Mouse (Mus musculus) spleen, postnatal 14 days (tissue): Measurements from ENCODE around the gene B3gnt8.

Experiments used
- DNase-seq, 2 experiments: peaks; one replicate each; pipeline ENCODE4 v3.0.0; 2021 to 2022; ENCODE audit warnings: low spot score in 2 of 2

Gene B3gnt8

DNA sequence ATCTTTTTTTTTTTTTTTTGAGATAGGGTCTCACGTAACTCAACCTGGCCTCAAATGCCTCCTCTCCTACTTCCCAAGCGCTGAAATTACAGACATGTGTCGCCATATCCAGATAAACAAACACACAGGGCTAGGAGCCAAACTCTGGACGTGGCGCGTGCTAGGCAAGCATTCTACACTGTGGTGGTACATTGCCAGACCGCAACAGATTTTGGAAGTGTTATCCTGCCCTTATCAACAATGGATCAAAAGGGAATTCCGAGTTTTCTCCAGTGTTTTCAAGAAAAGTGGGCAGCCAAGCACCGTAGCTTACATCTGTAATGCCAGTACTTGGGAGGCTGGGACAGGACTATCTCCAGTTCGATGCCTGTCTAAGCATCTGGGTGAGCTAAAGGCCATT lies 31.3 kb downstream of the B3gnt8 start:
- DNase-seq = no peak

DNA sequence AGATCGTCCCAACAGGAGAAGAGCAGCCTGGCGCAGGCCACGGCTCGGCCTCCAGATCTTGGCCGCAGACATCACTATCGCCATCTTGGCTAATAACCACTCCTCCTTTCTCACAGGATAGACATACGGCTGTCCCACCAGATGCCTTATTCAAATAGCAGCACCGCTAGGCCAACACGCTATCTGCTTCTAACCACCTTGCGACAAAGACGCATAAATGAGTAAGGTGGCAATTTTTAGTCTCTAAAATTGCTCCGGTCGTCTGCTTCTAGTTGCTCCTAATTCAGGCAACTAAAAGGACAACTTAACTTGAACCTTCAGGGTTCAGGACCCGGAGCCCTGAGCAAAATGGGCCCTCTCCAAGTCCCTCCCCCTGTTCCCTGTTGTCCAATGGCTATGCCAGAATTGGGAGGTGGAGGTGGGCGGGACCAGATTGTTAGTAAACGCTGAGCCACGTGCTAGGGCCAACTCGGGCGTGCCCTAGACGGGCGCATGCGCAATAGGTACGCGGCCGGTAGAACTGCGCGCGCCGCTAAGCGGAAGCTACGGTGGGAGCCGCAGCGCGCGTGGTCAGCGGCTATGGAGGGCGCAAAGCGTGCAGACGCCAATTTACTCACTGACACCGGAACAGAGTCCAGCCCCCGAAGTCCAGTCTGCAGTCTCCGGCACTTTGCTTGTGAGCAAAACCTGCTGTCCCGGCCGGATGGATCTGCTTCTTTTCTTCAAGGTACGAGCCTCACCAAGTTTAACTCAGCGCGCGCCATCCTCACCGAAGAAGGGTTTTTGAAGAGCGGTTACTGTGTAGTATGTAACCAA lies 32.4 kb downstream of the B3gnt8 start, which contains the start of the genes Bckdha and Exosc5:
Bckdha (minus strand) TSS at position 325 of the 816 bp plus-strand sequence.
Exosc5 (plus strand) TSS at position 508 of the 816 bp plus-strand sequence.
- DNase-seq = peak; percentile 97 to 98

DNA sequence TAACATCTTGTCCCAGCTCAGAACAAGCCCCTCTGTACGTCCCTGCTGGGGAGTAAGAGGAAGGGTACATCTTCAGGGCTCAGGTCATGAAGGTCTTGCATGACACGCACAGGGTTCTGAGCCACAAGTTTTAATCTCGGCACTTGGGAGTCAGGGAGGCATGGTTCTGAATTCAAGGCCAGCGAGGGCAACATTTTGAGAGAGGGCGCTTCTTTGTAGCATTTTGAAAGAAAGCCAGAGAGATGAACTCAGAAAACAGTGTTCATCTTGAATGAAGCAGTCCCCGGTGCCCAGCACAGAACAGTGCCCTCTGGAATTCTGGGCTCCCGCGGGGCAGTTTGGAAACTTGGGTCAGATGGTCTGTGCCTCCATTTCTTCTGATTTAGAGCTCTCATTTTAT lies 39.9 kb downstream of the B3gnt8 start:
- no peak for DNase-seq

DNA sequence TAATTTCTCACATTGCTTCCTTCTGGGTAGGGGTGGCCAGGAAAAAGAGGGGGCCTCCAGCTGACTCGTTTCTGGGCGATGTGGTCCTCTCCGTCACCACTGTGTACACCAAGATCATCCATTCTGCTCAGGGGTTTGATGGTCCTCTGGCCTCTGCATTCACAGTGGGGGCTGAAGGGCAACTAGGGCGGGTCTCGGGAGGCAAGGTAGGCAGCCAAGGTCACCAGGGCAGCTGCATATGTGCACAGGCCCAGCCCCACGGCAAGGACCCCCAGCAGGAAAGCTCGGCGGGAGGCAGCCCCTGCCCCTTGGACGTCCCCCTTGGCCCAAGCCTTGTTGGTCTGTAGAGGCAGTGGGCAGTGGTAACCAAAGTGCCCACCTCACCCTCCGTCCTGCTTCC lies 42.7 kb downstream of the B3gnt8 start:
- DNase-seq = no peak

DNA sequence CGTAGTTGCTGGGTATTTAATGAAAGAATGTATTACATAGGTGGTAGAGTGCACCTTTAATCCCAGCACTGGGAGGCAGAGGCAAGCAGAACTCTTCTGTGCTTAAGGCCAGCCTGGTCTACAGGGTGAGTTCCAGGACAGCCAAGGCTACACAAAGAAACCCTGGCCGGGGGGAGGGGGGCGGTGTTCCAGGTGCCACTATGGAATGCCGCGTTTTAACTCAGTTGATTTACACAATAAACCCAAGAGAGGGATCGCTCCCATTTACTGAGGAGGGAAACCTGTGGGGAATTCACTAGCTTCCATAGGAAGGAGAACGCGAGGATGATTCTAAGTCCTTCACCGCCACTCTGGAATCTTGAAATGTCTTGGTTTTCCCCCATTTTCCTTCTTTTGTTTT lies 43.2 kb downstream of the B3gnt8 start:
- no peak for DNase-seq

DNA sequence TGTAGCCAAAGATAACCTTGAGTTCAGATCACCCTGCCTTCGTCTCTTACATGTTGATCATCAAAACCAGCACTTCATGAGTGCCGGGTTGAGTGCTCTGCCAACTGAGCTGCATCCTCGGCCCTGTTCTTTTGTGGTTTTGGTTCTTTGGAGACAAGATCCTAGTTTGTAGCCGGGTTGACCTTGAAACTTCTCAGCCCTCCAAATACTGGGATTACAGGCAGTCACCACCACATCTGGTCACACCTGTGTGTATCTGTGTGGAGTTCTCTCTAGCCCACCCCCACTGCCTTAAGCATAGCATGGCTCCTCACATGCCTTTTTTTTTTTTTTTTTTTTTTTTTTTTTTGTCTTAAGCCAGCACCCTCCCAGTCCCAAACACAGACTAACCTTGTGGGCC lies 43.6 kb downstream of the B3gnt8 start:
- no peak for DNase-seq

DNA sequence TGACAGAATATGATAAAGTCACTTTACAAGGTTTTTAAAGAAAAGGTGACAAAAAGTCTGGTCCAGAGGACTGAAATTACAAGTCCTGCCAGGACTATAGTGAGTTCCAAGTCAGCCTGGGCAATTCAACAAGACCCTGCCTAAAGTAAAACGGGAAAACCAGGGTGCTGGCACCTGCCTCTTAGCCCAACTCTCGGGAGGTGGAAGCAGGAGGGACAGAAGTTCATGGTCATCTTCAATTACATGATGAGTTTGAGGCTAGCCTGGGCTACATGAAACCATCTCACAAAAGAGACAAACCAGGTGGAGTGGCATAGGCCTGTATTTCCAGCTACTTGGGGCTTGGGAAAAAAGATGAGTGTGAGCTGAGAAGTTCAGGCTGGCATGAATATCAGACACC lies 45.2 kb downstream of the B3gnt8 start:
- no peak for DNase-seq

DNA sequence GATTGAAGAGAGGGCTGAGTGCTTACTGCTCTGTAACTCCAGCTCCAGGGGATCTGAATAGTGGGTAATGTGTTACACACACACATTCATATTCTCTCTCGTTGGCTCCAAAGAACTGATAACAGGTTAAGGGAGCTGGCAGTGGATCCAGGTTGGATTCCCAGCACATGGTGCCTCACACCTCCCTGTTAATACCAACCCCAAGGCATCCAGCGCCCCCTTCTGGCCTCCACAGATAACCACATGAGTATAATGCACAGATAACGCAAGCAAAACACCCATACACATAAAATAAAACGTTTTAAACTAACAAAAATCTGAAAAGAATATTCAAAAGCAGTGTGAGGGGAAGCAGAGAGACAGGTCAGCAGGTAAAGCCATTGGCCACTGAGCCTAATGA lies 46.0 kb downstream of the B3gnt8 start:
- no peak for DNase-seq

DNA sequence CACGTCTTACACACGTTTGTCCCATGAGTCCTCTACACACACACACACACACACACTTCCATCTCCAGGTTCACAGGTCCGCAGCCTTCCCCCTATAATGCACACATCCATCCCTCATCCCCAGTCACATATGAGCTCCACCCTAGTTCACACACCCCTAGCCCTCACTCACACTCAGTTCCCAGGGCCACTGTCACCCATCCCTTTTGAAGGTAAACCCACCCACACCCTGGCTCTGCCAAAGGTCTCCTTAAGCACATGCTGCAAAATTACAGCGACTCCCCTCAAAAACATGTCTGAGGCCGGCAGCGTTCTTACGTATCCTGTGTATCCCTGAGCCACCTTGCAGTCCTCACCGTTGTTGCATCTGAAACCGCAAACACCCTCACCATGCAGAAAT lies 47.8 kb downstream of the B3gnt8 start:
- no peak for DNase-seq

DNA sequence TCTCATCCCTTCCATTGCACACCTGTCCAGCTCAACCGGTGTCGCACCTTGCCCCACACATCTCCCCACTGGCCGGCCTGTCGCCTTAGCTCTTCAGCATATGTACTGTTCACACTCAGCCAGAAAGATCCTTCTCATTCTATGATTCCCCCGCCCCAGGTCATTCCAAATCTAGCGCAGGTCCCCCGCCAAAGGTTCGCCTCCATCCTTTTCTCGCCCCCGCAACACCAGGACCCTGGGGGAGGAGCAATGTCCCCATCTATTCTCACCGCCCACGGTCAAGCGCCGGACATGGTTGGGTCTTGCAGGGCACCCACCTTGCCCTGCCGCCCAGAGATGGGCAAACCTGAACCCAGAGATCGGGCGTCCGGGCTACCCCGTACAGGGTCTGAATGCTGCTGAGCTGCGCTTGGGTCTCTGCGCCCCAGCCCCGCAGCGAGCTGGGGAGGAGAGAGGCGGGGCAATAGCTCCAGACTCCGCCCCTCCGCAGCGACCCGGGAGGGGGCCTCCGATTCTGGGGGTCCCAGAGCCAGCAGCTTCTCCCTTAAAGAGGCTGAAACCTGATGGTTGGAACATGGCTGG lies 48.4 kb downstream of the B3gnt8 start, which contains the start of gene Tmem91:
Tmem91 (minus strand) TSS at position 448 of the 582 bp plus-strand sequence.
- DNase-seq = no peak

DNA sequence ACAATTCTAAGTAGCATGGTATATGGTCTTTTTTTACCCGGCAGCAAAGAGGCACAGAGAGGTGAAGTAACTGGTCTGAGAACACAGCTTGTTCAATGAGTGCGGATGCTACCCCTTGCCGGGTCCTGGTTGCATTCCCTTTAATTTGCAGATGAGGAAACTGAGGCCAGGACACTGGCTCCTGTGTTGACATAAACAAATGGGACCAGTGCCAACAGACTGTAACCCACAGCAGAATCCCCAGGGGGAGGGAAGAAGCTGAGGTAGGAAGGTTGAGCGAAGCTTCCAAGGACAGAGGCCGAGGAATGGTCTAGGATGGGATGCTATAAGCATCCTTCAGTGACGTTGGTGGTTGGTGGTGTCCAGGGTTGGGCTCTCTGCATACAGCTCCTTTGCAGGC lies 49.0 kb downstream of the B3gnt8 start:
- no peak for DNase-seq

DNA sequence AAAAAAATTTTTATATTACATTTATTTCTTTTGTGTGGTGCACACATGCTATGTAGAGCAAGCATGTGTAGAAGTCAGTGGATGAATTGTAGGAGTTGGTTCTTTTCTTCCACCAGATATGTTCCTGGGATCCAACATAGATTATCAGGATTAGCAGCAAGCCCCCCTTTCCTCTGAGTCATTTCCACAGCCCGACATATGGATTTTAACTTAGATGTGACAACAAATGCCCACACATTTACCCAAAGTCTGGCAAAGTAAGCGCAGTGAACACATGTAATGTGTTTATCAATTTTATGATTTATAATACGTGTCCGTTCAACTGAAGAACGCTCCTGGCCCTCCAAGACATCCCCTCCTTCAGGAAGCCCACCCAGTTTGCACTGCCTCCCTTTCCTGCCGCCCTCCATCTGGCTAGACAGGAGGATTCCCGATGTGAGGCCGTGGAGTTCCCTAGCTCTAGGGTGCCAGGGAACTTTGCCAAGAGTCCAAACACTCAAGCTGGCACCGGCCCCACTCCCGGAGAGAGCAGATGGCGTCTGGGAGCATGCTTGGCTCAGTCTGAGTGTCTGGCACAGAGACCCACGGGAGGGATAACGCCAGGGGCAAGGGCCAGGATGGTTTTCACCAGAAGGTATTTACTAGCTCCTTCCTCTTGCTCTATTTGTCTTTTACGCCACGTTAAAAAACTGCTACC lies 49.8 kb downstream of the B3gnt8 start:
- no peak for DNase-seq

DNA sequence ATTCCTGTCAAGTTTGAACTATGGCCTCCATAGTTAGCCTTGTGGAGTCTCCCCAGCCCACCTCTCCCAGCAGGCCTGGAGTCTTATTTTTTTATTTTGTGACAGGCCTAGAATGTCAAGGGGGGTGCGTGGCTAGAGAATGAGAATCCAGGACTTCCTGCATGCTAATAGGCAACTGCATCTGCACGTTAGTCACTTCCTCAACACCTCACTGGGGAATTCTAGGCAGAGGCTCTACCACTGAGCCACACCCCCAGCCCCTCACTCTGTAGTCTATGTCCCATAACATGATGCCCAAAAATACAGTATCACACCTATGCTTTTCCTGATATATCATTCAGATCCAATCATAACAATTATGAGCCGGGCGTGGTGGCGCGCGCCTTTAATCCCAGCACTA lies 50.6 kb downstream of the B3gnt8 start:
- no peak for DNase-seq

DNA sequence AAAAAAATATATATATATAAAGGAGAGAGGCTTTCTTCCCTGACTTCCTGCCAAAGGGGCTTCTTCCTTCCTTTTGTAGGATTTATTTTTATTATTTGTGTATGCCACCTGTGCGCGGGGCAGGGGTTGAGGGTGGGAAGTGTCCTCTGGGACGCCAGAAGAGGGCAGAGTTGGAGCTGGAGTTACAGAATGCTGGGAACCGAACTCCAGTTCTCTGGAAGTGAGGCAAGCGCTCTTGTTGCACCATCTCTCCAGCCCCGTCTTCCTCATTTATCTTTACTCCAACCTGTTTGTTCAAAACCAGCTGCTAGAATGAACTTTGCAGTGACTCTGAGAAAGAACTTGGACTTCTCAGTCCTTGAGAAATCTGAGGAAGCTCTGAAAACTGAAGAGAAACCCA lies 53.5 kb downstream of the B3gnt8 start:
- DNase-seq = no peak

DNA sequence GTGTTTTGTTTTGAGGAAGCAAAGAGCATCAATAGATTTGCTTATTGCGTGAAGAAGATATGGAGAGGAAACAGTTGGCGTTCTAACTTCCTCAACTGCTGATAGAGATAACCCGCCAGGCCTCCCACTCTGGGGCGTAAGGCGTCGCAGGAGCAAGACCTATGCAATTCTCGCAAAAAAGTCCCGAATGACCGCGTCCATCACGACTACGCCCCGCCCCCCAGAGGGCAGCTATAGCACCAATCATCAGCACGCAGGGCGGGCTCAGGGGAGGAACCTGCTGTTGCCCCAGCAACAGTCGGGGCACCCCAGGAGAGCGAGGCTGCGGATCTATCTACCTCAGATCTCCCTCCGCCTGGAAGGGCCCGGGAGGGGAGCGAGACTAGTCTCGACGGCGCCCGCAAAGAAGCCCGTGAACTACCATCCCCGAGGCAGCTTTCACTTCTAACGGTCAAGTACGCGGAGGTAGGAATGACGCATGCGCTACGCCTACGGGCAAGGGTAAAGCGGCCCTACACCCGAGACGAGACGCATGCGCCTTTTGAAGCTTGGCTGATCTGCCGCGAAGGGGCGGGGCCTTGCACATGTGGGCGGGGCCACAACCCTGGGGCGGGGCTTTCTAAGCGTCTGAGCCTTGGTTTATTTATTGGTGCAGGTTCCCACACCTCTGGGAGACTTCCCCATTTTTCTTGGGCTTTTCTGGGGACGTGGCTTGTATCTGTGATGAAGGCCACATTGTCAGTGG lies 54.2 kb downstream of the B3gnt8 start, which contains the start of gene B9d2:
B9d2 (plus strand) TSS at position 267 of the 745 bp plus-strand sequence.
- DNase-seq = peak; percentile 98

DNA sequence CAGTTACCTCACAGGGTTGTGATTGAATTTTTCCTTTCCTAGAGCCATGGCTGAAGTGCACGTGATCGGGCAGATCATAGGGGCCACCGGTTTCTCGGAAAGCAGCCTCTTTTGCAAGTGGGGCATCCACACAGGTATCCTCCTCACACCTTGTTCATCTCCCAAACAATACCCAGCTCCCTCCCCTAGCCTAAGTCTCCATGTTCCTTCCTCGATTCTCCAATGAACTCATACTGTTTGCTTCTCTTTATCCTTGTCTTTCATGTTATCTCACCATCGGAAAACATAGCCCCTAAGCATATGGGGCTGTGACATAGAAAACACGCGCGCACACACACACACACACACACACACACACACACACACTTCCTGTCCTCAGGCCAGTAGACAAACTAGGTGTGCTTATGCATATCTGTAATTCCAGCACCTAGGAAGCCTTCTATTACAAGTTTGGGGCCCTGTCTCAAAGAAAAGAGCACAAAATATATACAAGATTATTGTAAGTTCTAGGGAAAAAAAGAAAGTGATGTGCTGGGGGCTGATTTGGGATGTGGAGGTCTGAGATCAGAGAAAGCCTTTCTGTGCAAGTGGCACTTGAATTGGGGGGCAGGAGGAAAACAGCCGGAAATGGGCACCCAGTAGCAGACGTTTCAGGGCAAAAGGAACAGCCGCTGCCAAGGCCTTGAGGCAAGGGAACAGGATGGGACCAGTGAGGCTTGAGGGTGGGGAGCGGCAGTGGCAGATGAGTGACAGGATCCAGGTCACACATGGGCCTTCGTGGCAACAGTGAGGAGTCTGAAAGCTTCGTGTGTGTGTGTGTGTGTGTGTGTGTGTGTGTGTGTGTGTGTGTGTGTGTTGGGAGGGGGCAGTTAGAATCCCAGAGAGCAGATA lies 55.1 kb downstream of the B3gnt8 start:
- DNase-seq = no peak

DNA sequence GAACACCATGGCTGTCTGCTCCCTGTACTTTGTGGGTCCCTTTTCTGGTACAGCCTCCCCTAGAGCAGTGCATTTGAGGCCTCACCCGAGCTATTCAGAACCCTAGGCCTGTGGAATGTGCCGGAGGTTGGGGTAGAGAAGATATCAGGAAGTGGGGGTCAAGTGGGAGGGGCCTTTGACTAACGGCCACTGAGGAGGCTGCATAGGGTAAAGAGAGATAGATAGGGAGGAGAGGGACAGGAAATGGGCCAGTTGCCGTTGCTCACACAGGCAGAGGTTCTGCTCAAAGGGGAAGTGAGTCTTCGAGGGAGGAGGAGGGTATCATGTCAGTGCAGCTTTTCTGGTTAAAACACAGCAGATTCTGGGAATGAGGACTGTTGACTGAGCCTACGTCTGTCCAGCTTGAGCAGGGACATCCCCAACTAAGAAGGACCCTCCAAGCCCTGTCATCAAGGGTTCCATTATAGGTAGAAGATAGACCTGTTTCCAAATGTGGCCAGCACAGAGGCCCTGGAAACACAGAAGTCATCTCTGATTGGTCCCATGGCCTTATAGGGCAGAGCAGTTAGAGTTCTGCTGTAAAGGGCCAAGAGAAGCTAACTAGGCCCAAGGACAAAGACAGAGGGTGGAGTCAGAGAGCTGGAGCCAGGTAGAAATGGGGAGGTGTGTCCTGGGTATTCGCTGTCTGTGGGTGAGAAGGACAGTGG lies 57.2 kb downstream of the B3gnt8 start:
- DNase-seq = peak in 1 of 2 experiments; percentile 52

DNA sequence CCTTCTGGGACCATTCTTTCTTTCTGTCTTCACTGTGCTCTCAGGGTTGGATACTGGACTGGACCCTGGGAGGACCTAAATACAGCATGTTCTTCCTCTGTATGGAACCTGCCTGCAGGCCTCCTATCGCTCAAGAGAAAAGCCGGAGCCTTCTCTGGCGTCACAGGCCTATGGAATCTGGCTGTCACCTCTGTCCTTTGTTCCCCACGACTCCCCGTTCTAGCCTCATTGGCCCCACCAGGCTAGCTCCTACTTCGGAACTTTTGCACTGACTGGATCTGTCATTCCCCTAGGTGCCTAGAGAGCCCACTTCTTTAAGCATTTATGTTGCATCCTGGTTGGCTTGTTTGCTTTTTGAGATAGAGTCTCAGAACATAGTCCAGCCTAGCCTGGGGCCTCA lies 58.2 kb downstream of the B3gnt8 start:
- DNase-seq = no peak
